Mouse (Mus musculus) lung, embryonic 16.5 days (tissue): Measurements from ENCODE around the gene Slc25a19. TPM values are rescaled to one million over a fixed set of nuclear protein-coding genes. Genes with fewer than 3 reads are reported as not detected.
A peak's percentile ranks its signal among the peaks of the same experiment; 100 is the strongest.

Experiments used
- ATAC-seq: fragments of 200-750 bp; cut with Nextera tagmentation; 2 replicates; pipeline ENCODE4 v1.8.0; 2017; ENCODE audit warnings: low read depth, mild to moderate bottlenecking, moderate library complexity
- H3K27ac ChIP-seq: fragments of 300-500 bp; sonication (generic); 2 replicates; pipeline ENCODE4 v1.5.1; 2014; ENCODE audit warnings: mild to moderate bottlenecking, control low read depth, low read length
- H3K27me3 ChIP-seq: fragments of 300-500 bp; sonication (generic); 2 replicates; pipeline ENCODE4 v1.6.1; 2014; ENCODE audit warnings: low read depth, low read length, mixed read lengths; ENCODE audit not compliant: control insufficient read depth, insufficient read depth
- H3K36me3 ChIP-seq: fragments of 300-500 bp; sonication (generic); 2 replicates; pipeline ENCODE4 v1.6.1; 2014; ENCODE audit warnings: low read length; ENCODE audit not compliant: control insufficient read depth, insufficient read depth
- H3K4me1 ChIP-seq: fragments of 300-500 bp; sonication (generic); replicated peaks from 2 replicates; pipeline ENCODE4 v1.6.1; 2014; ENCODE audit warnings: low read length, mixed read lengths; ENCODE audit not compliant: control insufficient read depth, insufficient read depth
- H3K4me2 ChIP-seq: fragments of 300-500 bp; sonication (generic); 2 replicates; pipeline ENCODE4 v1.6.1; 2014; ENCODE audit warnings: low read depth, low read length, control low read depth
- H3K4me3 ChIP-seq: fragments of 300-500 bp; sonication (generic); 2 replicates; pipeline ENCODE4 v1.5.1; 2014; ENCODE audit warnings: mild to moderate bottlenecking, low read length, control low read depth
- H3K9ac ChIP-seq: fragments of 300-500 bp; sonication (generic); 2 replicates; pipeline ENCODE4 v1.6.1; 2014; ENCODE audit warnings: low read length, control low read depth
- H3K9me3 ChIP-seq: fragments of 300-500 bp; sonication (generic); 2 replicates; pipeline ENCODE4 v1.6.1; 2016; ENCODE audit warnings: low read length; ENCODE audit not compliant: control insufficient read depth
- WGBS: fragments of 180-500 bp; shearing (Covaris S2); extraction: QIAGEN DNeasy Blood & Tissue Kit; methylation state at CpG from one replicate; pipeline ENCODE4 v1.1.7; 2014; 5-methylcytosine and 5-hydroxymethylcytosine counted together
- polyA plus RNA-seq: library from polyadenylated mRNA; unstranded; fragments of >200 nt; fragmentation: Nextera tagmentation; extraction: Ambion mirVana; gene quantifications from 2 replicates; pipeline ENCODE4 v1.2.1, GENCODE M21; 2015

The Slc25a19 gene
- polyA plus RNA-seq, 1 experiment from 2014 or later: 25.0 TPM

DNA sequence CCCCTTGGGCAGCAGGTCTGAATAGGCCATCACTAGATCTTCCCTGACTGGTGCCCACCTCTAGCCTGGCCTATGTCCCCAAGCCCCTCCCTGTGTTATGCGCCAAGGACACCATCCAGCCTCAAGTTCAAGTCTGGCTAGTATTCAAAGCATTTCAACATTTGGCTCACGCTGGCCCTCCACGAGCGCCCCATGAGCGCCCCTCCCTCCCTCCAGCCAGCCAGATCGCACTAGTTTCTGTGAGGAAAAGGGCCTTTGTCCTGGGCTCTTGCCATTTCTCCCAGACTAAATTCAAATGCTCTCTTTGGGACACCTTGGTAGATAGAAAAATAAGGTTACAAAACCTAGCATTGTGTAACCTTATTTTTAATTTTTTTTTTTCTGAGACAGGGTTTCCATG lies 12.2 kb downstream of the Slc25a19 start:
- H3K4me1 ChIP-seq: peaks cover 14% of the 10 kb centered on the region
- H3K4me2 ChIP-seq: no peak overlapping the region
- H3K36me3 ChIP-seq: 0 out of 2 replicates have a peak, but pooled peaks cover 9% of the 10 kb centered on the region
- no peak for ATAC-seq
- 80% methylated on average over 6 of the region's 6 CpGs for WGBS
- H3K9me3 ChIP-seq: no peaks in the 10 kb centered on the region
- H3K9ac ChIP-seq: no peak overlapping the region
- H3K4me3 ChIP-seq: no peak overlapping the region
- no peaks in the 10 kb centered on the region for H3K27me3 ChIP-seq
- no peak overlapping the region for H3K27ac ChIP-seq

DNA sequence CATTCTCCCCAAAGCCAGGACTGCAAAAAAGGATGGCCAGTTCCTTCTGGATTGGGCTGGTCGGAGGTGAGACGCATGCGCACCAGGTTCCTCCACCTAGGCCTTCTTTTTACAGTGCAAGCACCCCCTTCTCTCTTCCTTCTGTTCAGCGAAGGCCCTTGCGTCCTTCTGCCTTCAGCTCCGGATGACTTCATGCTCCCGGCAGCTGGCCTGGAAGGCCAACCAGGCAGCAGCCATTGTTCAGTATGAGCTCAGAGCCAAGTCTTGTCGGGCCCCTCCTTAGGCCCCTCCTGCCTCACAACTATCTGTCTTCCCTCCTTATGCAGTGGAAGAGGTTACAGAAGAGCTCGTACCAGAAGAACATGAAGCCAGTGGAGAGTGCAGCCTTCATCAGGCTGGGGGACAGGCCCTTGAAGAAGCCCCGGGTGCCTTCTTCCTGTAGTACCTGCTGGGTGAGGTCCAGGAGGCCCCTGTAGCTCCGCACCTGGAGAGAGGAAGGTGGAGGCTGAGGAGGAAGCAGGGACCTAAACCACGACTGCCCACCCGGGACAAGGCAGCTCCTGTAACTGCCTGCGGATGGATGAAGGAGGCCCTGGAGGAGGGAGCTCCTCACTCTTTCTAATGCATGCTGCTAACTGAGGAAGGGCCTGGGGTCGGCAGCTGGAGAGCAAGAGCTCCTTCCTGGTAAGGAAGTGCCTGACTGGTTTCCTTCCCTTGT lies 12.8 kb downstream of the Slc25a19 start:
- 73% methylated on average over 15 of the region's 15 CpGs for WGBS
- Histone ChIP-seq H3K27ac (no peak overlapping the region; the same call in 1 of the 2 replicates), H3K4me1 (peaks cover 14% of the 10 kb centered on the region), H3K9ac (peak overlapping the region; percentile 18; the same call in 1 of the 2 replicates), H3K27me3 (no peaks in the 10 kb centered on the region), H3K4me3 (no peak overlapping the region), H3K36me3 (0 out of 2 replicates have a peak, but pooled peaks cover 4% of the 10 kb centered on the region), H3K4me2 (no peak overlapping the region), H3K9me3 (no peaks in the 10 kb centered on the region)
- ATAC-seq: no peak

DNA sequence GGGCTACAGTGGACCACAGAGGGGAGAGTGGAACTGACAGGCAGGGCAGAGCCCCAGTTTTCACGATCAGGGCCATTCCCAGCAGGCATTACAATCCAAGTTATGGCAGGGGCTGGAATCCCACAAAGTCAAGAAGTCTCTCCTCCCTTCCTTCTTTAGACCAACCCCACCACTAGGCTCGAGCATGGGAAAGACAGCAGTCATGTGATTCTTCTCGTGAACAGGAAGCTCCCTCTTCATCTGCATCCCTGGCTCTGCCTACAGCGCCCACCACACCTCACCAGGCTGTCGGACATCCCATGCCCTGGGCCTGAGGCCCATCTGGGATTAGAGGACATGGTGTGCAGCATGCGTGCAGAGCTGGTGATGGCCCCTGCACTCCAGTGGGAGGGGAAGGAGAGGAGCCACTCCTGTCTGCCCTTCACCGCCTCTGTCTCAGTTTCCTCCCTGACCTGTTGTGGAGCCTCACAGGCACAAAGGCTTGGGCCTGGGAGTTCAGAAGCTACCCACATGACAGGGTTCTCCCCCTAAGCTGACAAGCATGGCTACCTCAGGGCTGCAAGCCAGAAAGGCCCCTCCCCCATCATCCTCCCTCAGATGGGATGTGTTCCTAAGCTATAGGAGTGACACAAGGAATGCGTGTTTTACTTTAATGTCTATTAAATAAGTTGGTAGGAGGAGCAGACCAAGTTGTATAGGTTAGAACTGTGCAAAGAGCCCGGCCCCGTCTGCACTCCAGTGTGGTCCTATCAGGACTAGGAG lies 13.6 kb downstream of the Slc25a19 start:
- ATAC-seq: no peak
- Histone ChIP-seq H3K9me3 (no peaks in the 10 kb centered on the region), H3K27me3 (no peaks in the 10 kb centered on the region), H3K4me3 (no peak overlapping the region), H3K4me2 (no peak overlapping the region), H3K9ac (no peak overlapping the region), H3K27ac (no peak overlapping the region), H3K36me3 (0 out of 2 replicates have a peak, but pooled peaks cover 3% of the 10 kb centered on the region), H3K4me1 (peaks cover 14% of the 10 kb centered on the region)
- WGBS: 79% methylated on average over 10 of the region's 10 CpGs

DNA sequence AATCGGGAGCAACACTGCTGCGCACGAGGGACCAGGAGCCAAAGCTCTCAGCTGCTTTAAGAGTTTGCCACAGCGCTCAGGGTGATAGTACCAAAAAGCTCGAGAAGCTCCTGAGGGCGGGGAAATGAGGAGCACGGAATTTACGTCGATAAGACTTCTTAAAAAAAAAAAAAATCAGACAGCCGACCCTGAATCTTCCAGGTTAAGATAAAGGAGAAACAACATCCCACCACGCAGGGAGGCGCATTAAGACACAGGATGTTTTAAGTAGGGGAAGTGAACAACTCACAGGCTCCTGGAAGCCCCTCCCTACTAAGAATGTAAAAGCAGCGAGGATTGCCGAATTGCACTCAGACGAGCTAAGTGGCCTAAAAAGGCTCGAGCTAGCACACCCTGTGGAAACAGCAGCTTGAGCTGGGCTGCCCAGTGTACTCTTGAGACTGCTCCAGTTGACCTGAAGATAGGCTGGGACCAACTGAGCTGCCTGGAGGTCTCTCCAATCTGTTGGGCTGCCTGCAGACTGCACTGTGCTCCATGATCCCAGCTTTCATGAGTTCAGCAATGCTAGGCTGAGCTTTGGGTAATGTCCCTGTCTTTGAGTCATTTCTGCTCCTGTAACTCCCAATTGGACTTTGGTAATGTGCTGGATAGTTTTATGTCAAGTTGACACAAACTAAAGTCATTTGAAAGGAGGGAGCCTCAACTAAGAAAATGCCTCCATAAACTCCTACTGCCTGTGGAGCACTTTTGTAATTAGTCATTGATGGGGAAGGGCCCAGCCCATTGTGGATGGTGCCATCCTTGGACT lies 14.8 kb downstream of the Slc25a19 start:
- WGBS: under 1% methylated on average over 16 of the region's 16 CpGs

DNA sequence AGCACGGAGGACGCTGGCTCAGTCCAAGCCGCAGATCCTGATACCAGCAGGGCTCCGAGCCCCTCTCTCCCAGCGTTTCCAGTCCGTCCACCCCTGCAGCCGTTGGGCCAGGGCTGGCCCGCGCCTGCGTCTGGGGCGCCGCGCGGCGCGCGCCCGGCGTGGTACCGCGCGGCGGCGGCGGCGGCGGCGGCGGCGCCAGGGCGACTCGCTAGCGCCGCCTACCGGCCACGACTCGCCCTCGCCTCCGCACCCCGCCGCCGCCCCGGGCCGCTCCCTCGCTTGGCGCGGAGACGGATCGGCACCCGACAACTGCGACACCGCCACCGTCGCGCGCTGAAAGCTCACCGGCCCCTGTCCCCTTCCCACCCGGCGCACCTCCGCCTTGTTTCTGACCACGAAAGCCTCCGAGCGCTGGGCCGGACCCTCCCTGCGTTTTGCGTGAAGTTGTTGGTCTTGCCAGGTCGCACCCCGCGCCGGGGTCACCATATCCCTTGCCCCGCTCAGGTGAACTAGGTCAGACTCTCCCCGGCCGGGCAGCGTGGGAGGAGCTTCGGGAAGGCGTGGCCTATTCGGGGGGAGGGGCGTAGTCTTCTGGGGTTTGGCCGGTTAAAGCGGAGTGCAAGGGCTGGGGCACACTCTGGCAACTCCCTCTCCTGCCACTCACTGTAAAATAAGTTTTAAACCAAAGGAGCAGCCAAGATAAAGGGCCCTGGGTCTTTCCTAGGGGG lies 15.5 kb downstream of the Slc25a19 start, which contains the start of gene Mif4gd:
Gene Mif4gd (minus strand): TSS at position 560 of the 728 bp plus-strand sequence.
- H3K4me3 ChIP-seq: peak within 1 kb of the TSS; percentile 87
- peak within 1 kb of the TSS; percentile 97 for H3K27ac ChIP-seq
- under 1% methylated on average over 80 of the region's 80 CpGs for WGBS
- peaks cover 14% of the 10 kb centered on the region for H3K4me1 ChIP-seq
- H3K27me3 ChIP-seq: no peaks in the 10 kb centered on the region
- H3K4me2 ChIP-seq: peak within 1 kb of the TSS; percentile 93
- H3K9ac ChIP-seq: peak within 1 kb of the TSS; percentile 90
- H3K36me3 ChIP-seq: peaks cover 16% of the 10 kb centered on the region
- H3K9me3 ChIP-seq: no peaks in the 10 kb centered on the region
- peak; percentile 89 for ATAC-seq

More for the DNA sequence above, 14.8 kb downstream of the Slc25a19 start:
- Histone ChIP-seq H3K4me2 (peak overlapping the region; percentile 93), H3K4me1 (peaks cover 14% of the 10 kb centered on the region), H3K4me3 (peak overlapping the region; percentile 87), H3K9ac (peak overlapping the region; percentile 90), H3K27ac (peak overlapping the region; percentile 97), H3K36me3 (peaks cover 9% of the 10 kb centered on the region; the same call in 1 of the 2 replicates), H3K27me3 (no peaks in the 10 kb centered on the region), H3K9me3 (no peaks in the 10 kb centered on the region)
- peak; percentile 29 for ATAC-seq

DNA sequence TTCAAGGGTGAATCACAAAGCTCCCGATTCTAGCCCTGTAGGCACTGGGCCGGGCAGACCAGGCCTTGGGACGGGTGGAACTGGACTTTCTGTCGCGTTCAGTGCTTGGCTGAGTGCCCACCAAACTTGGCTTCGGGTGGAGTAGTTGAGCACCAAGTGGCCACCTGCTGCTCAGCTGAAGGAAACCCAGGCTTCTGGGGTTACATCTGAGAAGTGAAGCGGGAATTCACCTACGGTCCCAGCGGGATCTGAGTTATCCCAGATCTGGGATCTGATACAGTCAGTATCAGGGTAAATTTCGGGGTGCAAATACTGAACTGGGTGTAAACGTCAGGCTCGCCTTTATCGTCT lies 16.1 kb downstream of the Slc25a19 start:
- no peaks in the 10 kb centered on the region for H3K27me3 ChIP-seq
- WGBS: under 1% methylated on average over 13 of the region's 13 CpGs
- peak overlapping the region; percentile 90 for H3K9ac ChIP-seq
- H3K4me3 ChIP-seq: peak overlapping the region; percentile 87
- H3K4me1 ChIP-seq: peaks cover 14% of the 10 kb centered on the region
- no peaks in the 10 kb centered on the region for H3K9me3 ChIP-seq
- peak overlapping the region; percentile 97 for H3K27ac ChIP-seq
- peak; percentile 36 for ATAC-seq
- peak overlapping the region; percentile 93 for H3K4me2 ChIP-seq
- H3K36me3 ChIP-seq: peaks cover 19% of the 10 kb centered on the region

DNA sequence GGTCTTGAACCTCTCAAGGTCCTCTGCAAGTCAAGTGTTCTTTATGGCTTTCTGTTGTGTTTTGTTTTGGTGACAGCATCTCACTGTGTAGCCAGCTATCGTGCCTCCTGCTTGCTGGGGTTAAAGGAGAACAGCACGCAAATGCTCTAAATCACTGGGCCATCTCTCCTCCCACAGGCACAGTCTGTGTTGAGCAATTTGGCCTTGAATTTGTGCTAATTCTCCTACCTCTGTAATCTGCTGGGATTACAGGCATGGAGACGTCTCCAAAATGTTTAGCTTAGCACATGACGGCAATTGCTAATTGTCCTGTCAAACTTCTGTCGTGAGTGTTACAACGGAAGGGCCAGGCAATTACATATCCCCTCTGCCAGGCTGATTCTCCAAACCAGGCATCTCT lies 16.9 kb downstream of the Slc25a19 start:
- no peak for ATAC-seq
- Histone ChIP-seq H3K9me3 (no peaks in the 10 kb centered on the region), H3K27me3 (no peaks in the 10 kb centered on the region), H3K36me3 (peaks cover 25% of the 10 kb centered on the region), H3K4me1 (peaks cover 14% of the 10 kb centered on the region), H3K9ac (no peak overlapping the region), H3K27ac (no peak overlapping the region), H3K4me2 (no peak overlapping the region), H3K4me3 (no peak overlapping the region)
- 61% methylated on average over 6 of the region's 6 CpGs for WGBS

DNA sequence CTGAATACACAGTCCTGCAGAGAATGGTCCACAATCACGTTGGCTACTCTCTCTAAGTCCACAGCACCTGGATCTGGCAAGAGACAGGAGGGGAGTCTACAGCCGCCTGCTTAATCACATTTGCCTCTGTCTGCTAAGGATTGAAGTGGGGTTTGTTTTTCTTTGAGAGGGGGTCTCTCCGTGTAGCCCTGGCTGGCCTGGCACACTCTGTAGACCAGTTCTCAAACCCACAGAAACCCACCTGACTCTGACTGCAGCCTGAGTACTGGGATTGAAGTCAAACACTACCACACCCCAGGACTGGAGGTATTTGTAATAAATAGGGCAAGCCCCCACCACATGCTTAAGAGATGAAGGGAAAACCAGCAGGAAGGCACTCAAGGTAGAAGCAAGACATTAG lies 18.5 kb downstream of the Slc25a19 start:
- peaks cover 27% of the 10 kb centered on the region for H3K36me3 ChIP-seq
- 54% methylated on average over 3 of the region's 3 CpGs for WGBS
- H3K27ac ChIP-seq: no peak overlapping the region
- peaks cover 21% of the 10 kb centered on the region for H3K4me1 ChIP-seq
- no peak overlapping the region for H3K4me3 ChIP-seq
- no peak overlapping the region for H3K9ac ChIP-seq
- ATAC-seq: no peak
- no peaks in the 10 kb centered on the region for H3K27me3 ChIP-seq
- H3K9me3 ChIP-seq: no peaks in the 10 kb centered on the region
- H3K4me2 ChIP-seq: no peak overlapping the region
